Mouse (Mus musculus): Measurements from ENCODE around the gene Ankrd24. TPM values are rescaled to one million over a fixed set of nuclear protein-coding genes. Genes with fewer than 3 reads are reported as not detected.
"Not testable (repeated sequence)": the region's sequence is repeated elsewhere in the genome, so short reads cannot be mapped to it uniquely, and the experiment has no call there.

The Ankrd24 gene
- total RNA-seq, 1 experiment from 2014 or later: 37.8 TPM

- DNase-seq: no peak
Measured at GRCm38 (mm10) chr10:81644716-81645115, 16.4 kb downstream of the Ankrd24 start.

GRCm38 (mm10) chr10:81645391-81645790, 17.1 kb downstream of the Ankrd24 start:
- DNase-seq: no peak

- DNase-seq: peak; percentile 62
Measured at GRCm38 (mm10) chr10:81646015-81646555, 17.7 kb downstream of the Ankrd24 start.

- DNase-seq: peak; percentile 77
Measured at GRCm38 (mm10) chr10:81648803-81649775, 20.7 kb downstream of the Ankrd24 start, which contains the start of gene Gm10778. Gm10778 (plus strand) TSS chr10:81649059.

GRCm38 (mm10) chr10:81655178-81655577, 26.8 kb downstream of the Ankrd24 start:
- DNase-seq: no peak

GRCm38 (mm10) chr10:81656174-81656573, 27.8 kb downstream of the Ankrd24 start:
- DNase-seq: no peak

GRCm38 (mm10) chr10:81687114-81687513, 58.8 kb downstream of the Ankrd24 start:
- not testable (repeated sequence) for DNase-seq

Other genes with a start within 250 kb of the Ankrd24 start
- 48.4 and 52.7 TPM in 2 replicates for gene Dohh, start 244.1 kb upstream of the Ankrd24 start, total RNA-seq (2021)
- gene Gm48551, start 244.1 kb upstream of the Ankrd24 start, total RNA-seq (2021): 1.7 TPM in 2 replicates
- 1.5 TPM in 1 of 2 replicates, not detected in the other for gene Gm48552, start 239.5 kb upstream of the Ankrd24 start, total RNA-seq (2021)
- 1.4 TPM in 1 of 2 replicates, not detected in the other for gene Smim24, start 235.5 kb upstream of the Ankrd24 start, total RNA-seq (2021)
- 100 and 129 TPM in 2 replicates for gene Nfic, start 172.9 kb upstream of the Ankrd24 start, total RNA-seq (2021)
- 0.43 and 1.2 TPM in 2 replicates for gene Celf5, start 145.8 kb upstream of the Ankrd24 start, total RNA-seq (2021)
- 120 and 128 TPM in 2 replicates for gene Ncln, start 132.1 kb upstream of the Ankrd24 start, total RNA-seq (2021)
- gene S1pr4, start 128.4 kb upstream of the Ankrd24 start, total RNA-seq (2021): 0.85 and 1.4 TPM in 2 replicates
- 0.61 TPM in 1 of 2 replicates, not detected in the other for gene Gna15, start 104.3 kb upstream of the Ankrd24 start, total RNA-seq (2021)
- gene Gna11, start 83.3 kb upstream of the Ankrd24 start, total RNA-seq (2021): 76.8 and 77.9 TPM in 2 replicates
- 983 and 1,070 TPM in 2 replicates for gene Aes, start 69.1 kb upstream of the Ankrd24 start, total RNA-seq (2021)
- 52.8 and 67.8 TPM in 2 replicates for gene Tle2, start 54.0 kb upstream of the Ankrd24 start, total RNA-seq (2021)
- gene Tle6, start 27.5 kb upstream of the Ankrd24 start, total RNA-seq (2021): 26.4 and 37.4 TPM in 2 replicates
- gene BC025920, start 22.3 kb upstream of the Ankrd24 start, total RNA-seq (2021): 2.4 and 2.6 TPM in 2 replicates
- gene Sirt6, start 743 bp upstream of the Ankrd24 start, total RNA-seq (2021): 28.3 and 30.2 TPM in 2 replicates
- 3.2 and 3.6 TPM in 2 replicates for gene Gm10778, start 20.5 kb downstream of the Ankrd24 start, total RNA-seq (2021)
- 6.9 and 9.4 TPM in 2 replicates for gene Zfp433, start 76.3 kb downstream of the Ankrd24 start, total RNA-seq (2021)
- 3.7 and 3.9 TPM in 2 replicates for gene Gm3055, start 142.6 kb downstream of the Ankrd24 start, total RNA-seq (2021)
- gene Gm4767, start 183.6 kb downstream of the Ankrd24 start, total RNA-seq (2021): 1.6 and 2.1 TPM in 2 replicates
- gene Gm32687, start 235.4 kb downstream of the Ankrd24 start, total RNA-seq (2021): 1.1 and 3.1 TPM in 2 replicates